In genomic region chr13:23764324-23765171, GRCm38 (mm10) we compare ENCODE assay signal across 8 mouse cellular contexts. TPM values are rescaled to one million over a fixed set of nuclear protein-coding genes. Genes with fewer than 3 reads are reported as not detected.
DNase-seq lines count a peak whose midpoint lies in the region; ATAC-seq and TF ChIP-seq lines count a peak whose summit lies in the region.

No protein-coding gene starts in this region.

- no peak for TF ChIP-seq CTCF in gastrocnemius, adult 2 months (IDR thresholded peaks at IDR 0.05)
- TF ChIP-seq CTCF in CH12.LX (conservative IDR thresholded peaks at IDR 0.05 in 1 of 2, IDR thresholded peaks at IDR 0.05 in 1 of 2; ENCODE audit: low read depth in 2 of 2, low read length in 2 of 2) = no peak

- TF ChIP-seq EP300 in CH12.LX (IDR thresholded peaks at IDR 0.05; ENCODE audit: low read length) = no peak

- no peak for ATAC-seq in forebrain, embryonic 12.5 days (ENCODE audit: low FRiP score)
- peak; percentile 34 for ATAC-seq in liver, embryonic 13.5 days (ENCODE audit: low read depth)

- peak; percentile 78 for TF ChIP-seq POLR2A in CH12.LX (IDR thresholded peaks at IDR 0.05; ENCODE audit: low read depth, low read length)

- H3K36me3 ChIP-seq in CH12.LX (replicated peaks in 1 of 2; ENCODE audit: control insufficient read depth in 1 of 2, insufficient read depth in 1 of 2, low read length in 1 of 2) = no peaks in the 10 kb centered on the region
- no peaks in the 10 kb centered on the region for H3K36me3 ChIP-seq in forebrain, embryonic 12.5 days (replicated peaks)
- no peaks in the 10 kb centered on the region for H3K36me3 ChIP-seq in liver, embryonic 13.5 days

- peaks cover 3 to 25% of the 10 kb centered on the region in 2 experiments; a peak in 3 of 4 replicates for H3K4me1 ChIP-seq in CH12.LX (ENCODE audit: control insufficient read depth in 1 of 2, insufficient read depth in 2 of 2)
- H3K4me1 ChIP-seq in forebrain, embryonic 12.5 days = peaks cover 23% of the 10 kb centered on the region
- H3K4me1 ChIP-seq in liver, embryonic 13.5 days (replicated peaks) = peaks cover 62% of the 10 kb centered on the region

- peak overlapping the region; percentile 88 for H3K4me3 ChIP-seq in gastrocnemius, adult 2 months
- H3K4me3 ChIP-seq in CH12.LX (replicated peaks in 1 of 3; ENCODE audit: low read depth in 2 of 3, low read length in 2 of 3, poor library complexity in 1 of 3) = peak overlapping the region in 1 of 3 experiments; percentile 47
- H3K4me3 ChIP-seq in forebrain, embryonic 12.5 days (replicated peaks) = peak overlapping the region; percentile 52
- peak overlapping the region; percentile 63 for H3K4me3 ChIP-seq in liver, embryonic 13.5 days (replicated peaks)

- no peaks in the 10 kb centered on the region for H3K79me2 ChIP-seq in CH12.LX (replicated peaks; ENCODE audit: control insufficient read depth, extremely low read depth, insufficient read depth, poor library complexity, severe bottlenecking)

- in situ Hi-C loops in CH12.LX (cut with MboI; ENCODE audit: low pct_ligation_motif_present, low pct_unique_long_range_greater_than_20kb, low sequenced_read_pairs) = loop anchor here (25.0 kb wide), 1 partner anchor 1727 kb away; the partner anchor contains the start of genes Hist1h2ag, Hist1h2ah, Hist1h2bj and Hist1h2bk

- intact Hi-C loops in gastrocnemius, adult 2 months (cut with DNase I) = loop anchor here (5.0 kb wide), 2 partner anchors 142 to 182 kb away; partner anchors contain the start of genes Hist1h1e, Hist1h2be and Hist1h4d
- intact Hi-C loops in gastrocnemius, postnatal 14 days (cut with DNase I; ENCODE audit: low total_unique reads) = no loop called here
- intact Hi-C loops in left cerebral cortex, postnatal 4 days (cut with DNase I) = no loop called here

- dilution Hi-C loops in CH12.LX (cut with MboI; ENCODE audit: extremely low pct_ligation_motif_present, extremely low pct_unique_long_range_greater_than_20kb, low sequenced_read_pairs) = no loop called here

- peak overlapping the region; percentile 99 for H3K9ac ChIP-seq in CH12.LX (ENCODE audit: insufficient read depth, low read depth)
- H3K9ac ChIP-seq in forebrain, embryonic 12.5 days = peak overlapping the region; percentile 83
- H3K9ac ChIP-seq in liver, embryonic 13.5 days = peak overlapping the region; percentile 84

- TF ChIP-seq RAD21 in CH12.LX (IDR thresholded peaks at IDR 0.05; ENCODE audit: low read depth, low read length) = no peak

- 34% methylated on average over 12 of the region's 12 CpGs for WGBS in forebrain, embryonic 12.5 days
- WGBS in liver, embryonic 13.5 days (ENCODE audit: insufficient replicate concordance) = 11% methylated on average over 12 of the region's 12 CpGs

- no peak overlapping the region for H3K27ac ChIP-seq in gastrocnemius, adult 2 months
- peak overlapping the region; percentile 79; the same call in 1 of the 2 replicates for H3K27ac ChIP-seq in CH12.LX (ENCODE audit: insufficient read depth, low read depth)
- H3K27ac ChIP-seq in forebrain, embryonic 12.5 days = peak overlapping the region; percentile 94
- H3K27ac ChIP-seq in liver, embryonic 13.5 days = peak overlapping the region; percentile 98

- DNase-seq in gastrocnemius, adult 2 months = no peak
- DNase-seq in gastrocnemius, postnatal 14 days = no peak
- DNase-seq in CH12.LX (ENCODE audit: extremely low read depth) = peak; percentile 64
- DNase-seq in liver, embryonic 13.5 days = peak; percentile 69
- no peak for DNase-seq in adrenal gland, postnatal 25 days
- DNase-seq in cerebellum, adult 18-20 months = no peak
- DNase-seq in left cerebral cortex, postnatal 4 days = no peak

- no peaks in the 10 kb centered on the region for H3K9me3 ChIP-seq in CH12.LX (replicated peaks; ENCODE audit: low read length)
- no peaks in the 10 kb centered on the region for H3K9me3 ChIP-seq in forebrain, embryonic 12.5 days
- no peaks in the 10 kb centered on the region for H3K9me3 ChIP-seq in liver, embryonic 13.5 days (replicated peaks)

- peak overlapping the region; percentile 88 for H3K4me2 ChIP-seq in CH12.LX (ENCODE audit: insufficient read depth, low read depth, poor library complexity, severe bottlenecking)
- peak overlapping the region; percentile 70 for H3K4me2 ChIP-seq in forebrain, embryonic 12.5 days
- peak overlapping the region; percentile 83 for H3K4me2 ChIP-seq in liver, embryonic 13.5 days

- no peaks in the 10 kb centered on the region for H3K27me3 ChIP-seq in CH12.LX (replicated peaks)
- H3K27me3 ChIP-seq in forebrain, embryonic 12.5 days = no peaks in the 10 kb centered on the region
- no peaks in the 10 kb centered on the region for H3K27me3 ChIP-seq in liver, embryonic 13.5 days

TF ChIP-seq in CH12.LX, 34 proteins besides CTCF, POLR2A, EP300 and RAD21 (continues in another document):
- TF ChIP-seq ETS1 (conservative IDR thresholded peaks at IDR 0.05; ENCODE audit: low read depth, low read length) (no peak), MYC (IDR thresholded peaks at IDR 0.05; ENCODE audit: low read depth, low read length) (0 out of 2 replicates have a peak, but pooled peaks have one; percentile 26), TCF12 (IDR thresholded peaks at IDR 0.05; ENCODE audit: low read depth, low read length) (no peak), MAFK (IDR thresholded peaks at IDR 0.05; ENCODE audit: insufficient replicate concordance, low read length) (no peak), KAT2A (IDR thresholded peaks at IDR 0.05; ENCODE audit: insufficient replicate concordance, low read length) (no peak), GABPA (IDR thresholded peaks at IDR 0.05; ENCODE audit: insufficient replicate concordance, low read depth, low read length) (no peak), JUN (IDR thresholded peaks at IDR 0.05; ENCODE audit: insufficient read depth, low read depth, low read length) (no peak), ZKSCAN1 (IDR thresholded peaks at IDR 0.05; ENCODE audit: borderline replicate concordance, low read depth, low read length) (no peak), BHLHE40 (IDR thresholded peaks at IDR 0.05; ENCODE audit: low read depth, low read length) (no peak), CHD2 (IDR thresholded peaks at IDR 0.05; ENCODE audit: low read length) (peak; percentile 67), SMC3 (IDR thresholded peaks at IDR 0.05; ENCODE audit: low read depth, low read length) (no peak), MEF2A (IDR thresholded peaks at IDR 0.05; ENCODE audit: borderline replicate concordance, low read depth, low read length) (no peak), PAX5 (IDR thresholded peaks at IDR 0.05; ENCODE audit: low read length) (no peak)

RNA-seq across cellular contexts. Expression of gene Hist1h1a, which starts 1.1 kb away (rescaled TPM):
- 1 to 10 TPM; 1.2 to 1.5 TPM for total RNA-seq in gastrocnemius, adult 2 months (2021)
- total RNA-seq in gastrocnemius, postnatal 14 days (2021) = 10 to 100 TPM; 45.7 to 47.5 TPM
- 1,163 and 1,722 TPM in 2 replicates for total RNA-seq in CH12.LX (2012; rRNA removed)
- total RNA-seq in CH12.LX (2014; rRNA removed) = 22.2 and 30.9 TPM in 2 replicates
- 1.7 and 2.4 TPM in 2 replicates for polyA plus RNA-seq in CH12.LX (2012; ENCODE audit: insufficient read length, low read depth)
- 3.3 and 4.0 TPM in 2 replicates for polyA plus RNA-seq in forebrain, embryonic 12.5 days (2016; fragmentation: Nextera tagmentation; extraction: Ambion mirVana)
- polyA plus RNA-seq in liver, embryonic 13.5 days (2015; fragmentation: Nextera tagmentation; extraction: Ambion mirVana) = 4.3 and 8.1 TPM in 2 replicates
- 76.4 and 84.2 TPM in 2 replicates for total RNA-seq in adrenal gland, postnatal 25 days (2021)
- 10 to 100 TPM; 62.9 to 79.4 TPM for total RNA-seq in left cerebral cortex, postnatal 4 days (2021)

RNA-seq across cellular contexts. Expression of gene Hist1h3a, which starts 2.4 kb away (rescaled TPM):
- 1 to 10 TPM; 2.9 to 4.2 TPM for total RNA-seq in gastrocnemius, adult 2 months (2021)
- 10 to 100 TPM; 70.9 to 73.7 TPM for total RNA-seq in gastrocnemius, postnatal 14 days (2021)
- total RNA-seq in CH12.LX (2012; rRNA removed) (1,392 and 1,471 TPM in 2 replicates), CH12.LX (2014; rRNA removed) (60.5 and 78.5 TPM in 2 replicates)
- 3.2 and 3.9 TPM in 2 replicates for polyA plus RNA-seq in CH12.LX (2012; ENCODE audit: insufficient read length, low read depth)
- 5.1 and 5.2 TPM in 2 replicates for polyA plus RNA-seq in forebrain, embryonic 12.5 days (2016; fragmentation: Nextera tagmentation; extraction: Ambion mirVana)
- polyA plus RNA-seq in liver, embryonic 13.5 days (2015; fragmentation: Nextera tagmentation; extraction: Ambion mirVana) = 3.2 and 8.3 TPM in 2 replicates
- 78.8 and 80.4 TPM in 2 replicates for total RNA-seq in adrenal gland, postnatal 25 days (2021)
- total RNA-seq in left cerebral cortex, postnatal 4 days (2021) = 100 to 1,000 TPM; 114 to 125 TPM

RNA-seq across cellular contexts. Expression of gene Hist1h4a, which starts 3.5 kb away (rescaled TPM):
- 1 to 10 TPM in 1 of 2 experiments, under 1 TPM in 1; 0.61 to 1.4 TPM for total RNA-seq in gastrocnemius, adult 2 months (2021)
- total RNA-seq in gastrocnemius, postnatal 14 days (2021) = 10 to 100 TPM; 55.4 to 68.5 TPM
- total RNA-seq in CH12.LX (2012; rRNA removed) = 1,167 and 1,215 TPM in 2 replicates
- total RNA-seq in CH12.LX (2014; rRNA removed) = 14.2 and 18.4 TPM in 2 replicates
- polyA plus RNA-seq in CH12.LX (2012; ENCODE audit: insufficient read length, low read depth) = 3.3 and 4.4 TPM in 2 replicates
- polyA plus RNA-seq in forebrain, embryonic 12.5 days (2016; fragmentation: Nextera tagmentation; extraction: Ambion mirVana) = 0.88 TPM in 1 of 2 replicates, not detected in the other
- polyA plus RNA-seq in liver, embryonic 13.5 days (2015; fragmentation: Nextera tagmentation; extraction: Ambion mirVana) = 0.86 TPM in 1 of 2 replicates, not detected in the other
- total RNA-seq in adrenal gland, postnatal 25 days (2021) = 73.8 and 80.4 TPM in 2 replicates
- 100 to 1,000 TPM; 134 to 137 TPM for total RNA-seq in left cerebral cortex, postnatal 4 days (2021)

RNA-seq across cellular contexts. Expression of gene Trim38, which starts 5.2 kb away (rescaled TPM):
- total RNA-seq in gastrocnemius, adult 2 months (2021) = not detected
- total RNA-seq in gastrocnemius, postnatal 14 days (2021) = not detected
- not detected in 2 replicates for total RNA-seq in CH12.LX (2012; rRNA removed)
- not detected in 2 replicates for total RNA-seq in CH12.LX (2014; rRNA removed)
- polyA plus RNA-seq in CH12.LX (2012; ENCODE audit: insufficient read length, low read depth) = 0.11 TPM in 1 of 2 replicates, not detected in the other
- 0.18 TPM in 1 of 2 replicates, not detected in the other for polyA plus RNA-seq in forebrain, embryonic 12.5 days (2016; fragmentation: Nextera tagmentation; extraction: Ambion mirVana)
- 0.14 TPM in 1 of 2 replicates, not detected in the other for polyA plus RNA-seq in liver, embryonic 13.5 days (2015; fragmentation: Nextera tagmentation; extraction: Ambion mirVana)
- total RNA-seq in adrenal gland, postnatal 25 days (2021) = 0.33 TPM in 1 of 2 replicates, not detected in the other
- total RNA-seq in left cerebral cortex, postnatal 4 days (2021) = not detected

RNA-seq across cellular contexts. Expression of gene Hist1h4b, which starts 7.7 kb away (rescaled TPM):
- 1 to 10 TPM; 2.1 to 3.7 TPM for total RNA-seq in gastrocnemius, adult 2 months (2021)
- 10 to 100 TPM; 56.8 to 62.2 TPM for total RNA-seq in gastrocnemius, postnatal 14 days (2021)
- total RNA-seq in CH12.LX (2012; rRNA removed) (2,309 and 2,552 TPM in 2 replicates), CH12.LX (2014; rRNA removed) (14.3 and 24.8 TPM in 2 replicates)
- polyA plus RNA-seq in CH12.LX (2012; ENCODE audit: insufficient read length, low read depth) = 3.5 and 11.8 TPM in 2 replicates
- polyA plus RNA-seq in forebrain, embryonic 12.5 days (2016; fragmentation: Nextera tagmentation; extraction: Ambion mirVana) = 5.3 and 8.2 TPM in 2 replicates
- polyA plus RNA-seq in liver, embryonic 13.5 days (2015; fragmentation: Nextera tagmentation; extraction: Ambion mirVana) = 3.7 and 5.5 TPM in 2 replicates
- total RNA-seq in adrenal gland, postnatal 25 days (2021) = 127 and 163 TPM in 2 replicates
- 100 to 1,000 TPM; 139 to 151 TPM for total RNA-seq in left cerebral cortex, postnatal 4 days (2021)

Comparison
In these comparisons a context has a peak if more than half of its experiments do, and no peak if none do; other contexts are left out.
1. RNA of gene Hist1h1a, which starts 1.1 kb away (total RNA-seq): 22.2 to 1,722 TPM in CH12.LX, 62.9 to 79.4 TPM in left cerebral cortex, postnatal 4 days, 76.4 to 84.2 TPM in adrenal gland, postnatal 25 days and 45.7 to 47.5 TPM in gastrocnemius, postnatal 14 days; 1.2 to 1.5 TPM in gastrocnemius, adult 2 months; every median in the first group is over 4 times any median in the second.
2. RNA of gene Hist1h3a, which starts 2.4 kb away (total RNA-seq): 60.5 to 1,471 TPM in CH12.LX, 114 to 125 TPM in left cerebral cortex, postnatal 4 days, 78.8 to 80.4 TPM in adrenal gland, postnatal 25 days and 70.9 to 73.7 TPM in gastrocnemius, postnatal 14 days; 2.9 to 4.2 TPM in gastrocnemius, adult 2 months; every median in the first group is over 10 times any median in the second.
3. RNA of gene Hist1h4a, which starts 3.5 kb away (total RNA-seq): 14.2 to 1,215 TPM in CH12.LX, 134 to 137 TPM in left cerebral cortex, postnatal 4 days, 73.8 to 80.4 TPM in adrenal gland, postnatal 25 days and 55.4 to 68.5 TPM in gastrocnemius, postnatal 14 days; 0.61 to 1.4 TPM in gastrocnemius, adult 2 months; every median in the first group is over 4 times any median in the second.
4. DNase-seq: peak in CH12.LX (single experiment) and liver, embryonic 13.5 days (single experiment); none in gastrocnemius, adult 2 months (single experiment), gastrocnemius, postnatal 14 days (single experiment), adrenal gland, postnatal 25 days (single experiment), cerebellum, adult 18-20 months (0 of 2) and left cerebral cortex, postnatal 4 days (single experiment).
5. Peak in every context shown above with its lines, with median percentiles within 50 percentile points of each other: H3K4me2 ChIP-seq and H3K9ac ChIP-seq.